Mouse (Mus musculus) myocyte (in vitro differentiated cells): ENCODE measurements around the gene Cldn4. TPM values are rescaled to one million over a fixed set of nuclear protein-coding genes. Genes with fewer than 3 reads are reported as not detected.
"Not testable (repeated sequence)": the region's sequence is repeated elsewhere in the genome, so short reads cannot be mapped to it uniquely, and the experiment has no call there.

Experiments used
- H3K27me3 ChIP-seq: one replicate; pipeline ENCODE4 v1.6.1; 2011; ENCODE audit not compliant: control insufficient read depth, insufficient read depth, insufficient read length
- H3K36me3 ChIP-seq: one replicate; pipeline ENCODE4 v1.6.1; 2011; ENCODE audit not compliant: control insufficient read depth, insufficient read depth
- H3K4me2 ChIP-seq: one replicate; pipeline ENCODE4 v1.6.1; 2011; ENCODE audit warnings: low read depth, control low read depth
- H3K4me3 ChIP-seq: one replicate; pipeline ENCODE4 v1.5.1; 2011; ENCODE audit warnings: mild to moderate bottlenecking, control low read depth, moderate library complexity
- H3K79me2 ChIP-seq: one replicate; pipeline ENCODE4 v1.6.1; 2011; ENCODE audit not compliant: control insufficient read depth, insufficient read depth
- H3ac ChIP-seq: one replicate; pipeline ENCODE4 v1.6.1; 2011; ENCODE audit not compliant: control insufficient read depth, insufficient read length
- CEBPB ChIP-seq: IDR thresholded peaks from 2 replicates; pipeline ENCODE4 v1.6.1; 2011; ENCODE audit warnings: mild to moderate bottlenecking, moderate library complexity; ENCODE audit not compliant: poor library complexity, insufficient read depth, severe bottlenecking
- E2F4 ChIP-seq: IDR thresholded peaks from one replicate; pipeline ENCODE4 v1.6.1; 2011; ENCODE audit warnings: mild to moderate bottlenecking, control low read depth, moderate library complexity; ENCODE audit not compliant: insufficient read depth
- MAX ChIP-seq: IDR thresholded peaks from one replicate; pipeline ENCODE4 v1.6.1; 2011; ENCODE audit warnings: low read depth, mild to moderate bottlenecking, control low read depth
- MYOD1 ChIP-seq, 3 experiments: IDR thresholded peaks; one replicate each; pipeline ENCODE4 v1.6.1; 2011; ENCODE audit warnings: control low read depth in 2 of 3, low read depth in 2 of 3, mild to moderate bottlenecking in 2 of 3, moderate library complexity in 1 of 3; ENCODE audit not compliant: insufficient read length in 2 of 3, control insufficient read depth in 1 of 3
- MYOG ChIP-seq, 3 experiments: IDR thresholded peaks; one replicate each; pipeline ENCODE4 v1.6.1; 2011; ENCODE audit warnings: control low read depth in 2 of 3, low read depth in 2 of 3, mild to moderate bottlenecking in 2 of 3; ENCODE audit not compliant: insufficient read length in 2 of 3, control insufficient read depth in 1 of 3, insufficient read depth in 1 of 3
- POLR2A ChIP-seq: IDR thresholded peaks from one replicate; pipeline ENCODE4 v1.6.1; 2011; ENCODE audit warnings: low read depth, mild to moderate bottlenecking, control low read depth, moderate library complexity; ENCODE audit not compliant: insufficient read length
- POLR2AphosphoS2 ChIP-seq: IDR thresholded peaks from one replicate; pipeline ENCODE4 v1.6.1; 2011; ENCODE audit warnings: low read depth, control low read depth; ENCODE audit not compliant: insufficient read length
- REST ChIP-seq: IDR thresholded peaks from one replicate; pipeline ENCODE4 v1.6.1; 2011; ENCODE audit warnings: mild to moderate bottlenecking, control low read depth, moderate library complexity; ENCODE audit not compliant: insufficient read depth, insufficient read length
- SRF ChIP-seq: IDR thresholded peaks from one replicate; pipeline ENCODE4 v1.6.1; 2011; ENCODE audit warnings: low read depth; ENCODE audit not compliant: control insufficient read depth, insufficient read length
- TCF12 ChIP-seq: IDR thresholded peaks from one replicate; pipeline ENCODE4 v1.6.1; 2011; ENCODE audit warnings: mild to moderate bottlenecking, control low read depth; ENCODE audit not compliant: poor library complexity, insufficient read depth, severe bottlenecking
- TCF3 ChIP-seq: IDR thresholded peaks from one replicate; pipeline ENCODE4 v1.6.1; 2011; ENCODE audit warnings: low read depth, control low read depth; ENCODE audit not compliant: insufficient read length
- USF1 ChIP-seq: IDR thresholded peaks from one replicate; pipeline ENCODE4 v1.6.1; 2011; ENCODE audit warnings: low read depth, mild to moderate bottlenecking, control low read depth, moderate library complexity
- polyA plus RNA-seq: library from polyadenylated mRNA; unstranded; fragments of >200 nt; fragmentation: generic; extraction: Trizol; gene quantifications from one replicate; pipeline ENCODE4 v1.2.1, GENCODE M21; 2012; ENCODE audit warnings: missing spikeins

Gene Cldn4
- polyA plus RNA-seq, 1 experiment = not detected

- Histone ChIP-seq H3K4me2 (no peak overlapping the region), H3K4me3 (no peak overlapping the region), H3K79me2 (no peaks in the 10 kb centered on the region), H3K27me3 (no peaks in the 10 kb centered on the region), H3ac (no peak overlapping the region), H3K36me3 (no peaks in the 10 kb centered on the region)
- TF ChIP-seq USF1 (no peak), MAX (no peak), POLR2AphosphoS2 (no peak), MYOD1 (IDR thresholded peaks at IDR 0.05; ENCODE audit: control insufficient read depth in 1 of 3, insufficient read length in 2 of 3, low read depth in 2 of 3) (no peak), POLR2A (no peak), MYOG (IDR thresholded peaks at IDR 0.05; ENCODE audit: control insufficient read depth in 1 of 3, insufficient read depth in 1 of 3, insufficient read length in 2 of 3, low read depth in 2 of 3) (no peak)
These were observed 2.6 kb downstream of the Cldn4 start for GRCm38 (mm10) chr5:134944179-134944578.

GRCm38 (mm10) chr5:134942740-134943139 lies 4.0 kb downstream of the Cldn4 start:
- Histone ChIP-seq H3K4me2 (no peak overlapping the region), H3K79me2 (no peaks in the 10 kb centered on the region), H3K27me3 (no peaks in the 10 kb centered on the region), H3K36me3 (no peaks in the 10 kb centered on the region), H3K4me3 (no peak overlapping the region), H3ac (no peak overlapping the region)
- TF ChIP-seq POLR2AphosphoS2 = no peak
- TF ChIP-seq SRF = peak; percentile 19
- TF ChIP-seq TCF3 = no peak

- Histone ChIP-seq H3K79me2 (no peaks in the 10 kb centered on the region), H3K36me3 (no peaks in the 10 kb centered on the region), H3K4me3 (no peak overlapping the region), H3K27me3 (no peaks in the 10 kb centered on the region), H3K4me2 (no peak overlapping the region), H3ac (no peak overlapping the region)
- no peak for TF ChIP-seq E2F4
- peak in 2 of 3 experiments; percentile 15 to 19 for TF ChIP-seq MYOD1 (IDR thresholded peaks at IDR 0.05; ENCODE audit: control insufficient read depth in 1 of 3, insufficient read length in 2 of 3, low read depth in 2 of 3)
These were observed 5.1 kb downstream of the Cldn4 start for GRCm38 (mm10) chr5:134941472-134942209.

GRCm38 (mm10) chr5:134939554-134939953 lies 7.2 kb downstream of the Cldn4 start:
- not testable (repeated sequence) for H3K79me2 ChIP-seq, H3K27me3 ChIP-seq, H3K4me3 ChIP-seq, H3K4me2 ChIP-seq, H3ac ChIP-seq, H3K36me3 ChIP-seq

GRCm38 (mm10) chr5:134939069-134939468 lies 7.7 kb downstream of the Cldn4 start:
- Histone ChIP-seq H3K4me2 (no peak overlapping the region), H3K36me3 (no peaks in the 10 kb centered on the region), H3K27me3 (no peaks in the 10 kb centered on the region), H3K79me2 (no peaks in the 10 kb centered on the region), H3ac (no peak overlapping the region), H3K4me3 (no peak overlapping the region)
- TF ChIP-seq POLR2AphosphoS2 (no peak), E2F4 (no peak), CEBPB (no peak), REST (no peak), TCF3 (no peak), TCF12 (no peak), POLR2A (no peak), MAX (no peak), MYOG (IDR thresholded peaks at IDR 0.05; ENCODE audit: control insufficient read depth in 1 of 3, insufficient read depth in 1 of 3, insufficient read length in 2 of 3, low read depth in 2 of 3) (no peak), MYOD1 (IDR thresholded peaks at IDR 0.05; ENCODE audit: control insufficient read depth in 1 of 3, insufficient read length in 2 of 3, low read depth in 2 of 3) (no peak), USF1 (no peak), SRF (no peak)

- no peak overlapping the region for H3K4me3 ChIP-seq
- no peaks in the 10 kb centered on the region for H3K27me3 ChIP-seq
- TF ChIP-seq MAX (no peak), E2F4 (no peak), MYOD1 (IDR thresholded peaks at IDR 0.05; ENCODE audit: control insufficient read depth in 1 of 3, insufficient read length in 2 of 3, low read depth in 2 of 3) (no peak), TCF12 (no peak), SRF (no peak), REST (no peak), POLR2AphosphoS2 (no peak), TCF3 (no peak), POLR2A (no peak), CEBPB (no peak), USF1 (no peak), MYOG (IDR thresholded peaks at IDR 0.05; ENCODE audit: control insufficient read depth in 1 of 3, insufficient read depth in 1 of 3, insufficient read length in 2 of 3, low read depth in 2 of 3) (no peak)
- no peaks in the 10 kb centered on the region for H3K79me2 ChIP-seq
- H3K4me2 ChIP-seq = no peak overlapping the region
- no peak overlapping the region for H3ac ChIP-seq
- H3K36me3 ChIP-seq = no peaks in the 10 kb centered on the region
These were observed 10.0 kb downstream of the Cldn4 start for GRCm38 (mm10) chr5:134936626-134937185.
